Mouse (Mus musculus): ENCODE measurements around the gene Klhl11.
A peak's percentile ranks its signal among the peaks of the same experiment; 100 is the strongest.

Klhl11 gene

DNA sequence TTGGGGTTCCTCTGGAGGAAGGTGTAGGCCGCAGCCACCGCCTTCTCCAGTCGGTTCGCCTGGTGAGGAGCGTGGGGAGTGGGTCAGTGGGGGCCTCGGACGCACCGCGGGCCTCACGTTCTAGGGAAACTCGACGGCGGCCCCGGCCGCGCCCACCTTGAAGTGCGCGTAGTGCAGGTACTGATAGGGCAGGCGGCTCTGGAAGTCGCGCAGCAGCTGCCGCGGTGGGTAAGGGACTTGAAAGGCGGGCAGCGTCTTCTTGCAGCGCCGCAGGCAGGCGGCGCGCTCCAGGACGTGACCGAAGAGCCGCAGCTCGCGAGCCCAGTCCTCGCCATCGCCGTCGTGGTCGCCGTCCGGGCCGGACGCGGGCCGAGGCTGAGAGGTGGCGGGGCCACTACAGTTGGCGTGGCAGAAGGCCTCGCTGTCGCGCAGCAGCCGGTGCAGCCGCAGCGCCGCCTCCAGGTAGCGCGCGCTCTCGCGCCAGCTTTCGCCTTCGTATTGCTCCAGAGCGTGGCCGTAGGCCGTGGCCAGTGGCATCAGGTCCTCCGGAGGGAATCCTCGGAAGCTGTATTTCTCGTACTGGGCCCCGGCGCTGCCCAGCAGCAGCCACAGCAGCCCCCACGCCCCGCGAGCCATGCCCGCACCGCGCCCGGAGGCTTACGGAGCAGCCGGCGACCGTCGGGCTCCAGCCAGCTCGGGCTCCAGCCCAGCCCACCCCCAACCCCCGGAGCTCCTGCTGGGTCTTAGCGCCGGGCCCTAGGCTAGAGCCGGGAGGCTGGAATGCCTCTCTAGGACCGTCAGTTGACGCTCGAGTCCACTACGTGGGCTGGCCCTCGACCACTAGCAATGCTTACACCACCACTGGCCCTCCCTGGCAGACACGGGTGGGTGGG, 58.3 kb downstream of the Klhl11 start, which contains the start of gene P3h4:
Gene P3h4, minus strand, starts transcription at position 816 of the 893 bp plus-strand sequence.
- DNase-seq (ENCODE audit: extremely low read depth, insufficient read length, low spot score): peak; percentile 89

DNA sequence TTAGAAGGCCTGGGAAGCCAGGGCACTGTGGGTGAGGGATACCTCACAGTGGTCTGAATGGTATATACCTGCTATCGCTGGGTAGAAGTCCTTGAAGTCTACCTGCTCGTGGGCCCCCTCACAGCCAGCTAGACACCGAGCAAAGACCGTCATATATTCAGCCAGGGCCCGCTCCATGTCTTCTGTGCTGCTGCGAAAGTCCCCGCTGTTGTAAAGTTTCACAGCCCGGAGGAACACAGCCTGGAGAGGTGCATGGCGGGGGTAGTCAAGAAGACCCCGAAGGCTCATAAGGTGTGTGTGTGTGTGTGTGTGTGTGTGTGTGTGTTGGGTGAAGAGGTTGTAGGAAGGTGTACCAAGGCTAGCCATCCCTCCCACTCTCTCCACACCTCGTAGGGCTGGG, 59.0 kb downstream of the Klhl11 start:
- no peak for DNase-seq (ENCODE audit: extremely low read depth, insufficient read length, low spot score)

All from 3134 (cell line).